Mouse (Mus musculus): ENCODE results near the gene Itgam.

GRCm38 (mm10) chr7:128032989-128033293, 29.5 kb upstream of the Itgam start:
- TF ChIP-seq POLR2A (IDR thresholded peaks at IDR 0.05; ENCODE audit: control insufficient read depth, low read depth, low read length) (no peak), CTCF (IDR thresholded peaks at IDR 0.05; ENCODE audit: control insufficient read depth, insufficient read depth, insufficient replicate concordance, low read depth, low read length) (no peak)

Data from testis, adult 2 months (tissue).